ENCODE assay signal across 11 mouse cellular contexts in genomic region chr2:180597490-180597889, GRCm38 (mm10). TPM values are rescaled to one million over a fixed set of nuclear protein-coding genes. Genes with fewer than 3 reads are reported as not detected.
A peak's percentile ranks its signal among the peaks of the same experiment; 100 is the strongest.
DNase-seq lines count a peak whose midpoint lies in the region; ATAC-seq and TF ChIP-seq lines count a peak whose summit lies in the region.
"Had no signal": no experiment of that assay in that cellular context is flagged by ENCODE, and none has a peak within 500 bp of the region (broad histone marks: within the 10 kb centered on the region; RNA-seq: fewer than 3 reads in every experiment).

Gene Col9a3, plus strand, starts transcription at chr2:180597790.

- peaks cover 18% of the 10 kb centered on the region for H3K4me1 ChIP-seq in heart, embryonic 12.5 days (replicated peaks)
- peaks cover 14% of the 10 kb centered on the region; the same call in 1 of the 2 replicates for H3K4me1 ChIP-seq in lung, embryonic 15.5 days
- H3K4me1 ChIP-seq in lung, postnatal 0 days (ENCODE audit: insufficient read depth, low read depth, low read length) = no peaks in the 10 kb centered on the region
- H3K4me1 ChIP-seq in limb, embryonic 10.5 days = peaks cover 29% of the 10 kb centered on the region
- H3K4me1 ChIP-seq in stomach, embryonic 15.5 days = peaks cover 12% of the 10 kb centered on the region

- no peak for TF ChIP-seq EP300 in lung, postnatal 0 days (IDR thresholded peaks at IDR 0.05)

- peaks cover 36% of the 10 kb centered on the region for H3K36me3 ChIP-seq in heart, embryonic 12.5 days
- peaks cover 25% of the 10 kb centered on the region for H3K36me3 ChIP-seq in lung, embryonic 15.5 days
- H3K36me3 ChIP-seq in lung, postnatal 0 days (ENCODE audit: insufficient read depth, low read length) = 0 out of 2 replicates have a peak, but pooled peaks cover 16% of the 10 kb centered on the region
- peaks cover 39% of the 10 kb centered on the region for H3K36me3 ChIP-seq in limb, embryonic 10.5 days
- H3K36me3 ChIP-seq in stomach, embryonic 15.5 days = peaks cover 28% of the 10 kb centered on the region

- no peak within 1 kb of the TSS for H3K27ac ChIP-seq in heart, embryonic 12.5 days (ENCODE audit: poor library complexity, severe bottlenecking)
- H3K27ac ChIP-seq in lung, embryonic 15.5 days = peak within 1 kb of the TSS; percentile 39; the same call in 1 of the 2 replicates
- no peak within 1 kb of the TSS for H3K27ac ChIP-seq in lung, postnatal 0 days (ENCODE audit: low read length)
- peak within 1 kb of the TSS; percentile 76 for H3K27ac ChIP-seq in limb, embryonic 10.5 days
- H3K27ac ChIP-seq in stomach, embryonic 15.5 days = no peak within 1 kb of the TSS

- DNase-seq in heart, postnatal 14 days = no peak
- DNase-seq in lung, postnatal 0 days (ENCODE audit: low spot score) = no peak
- DNase-seq in limb, embryonic 10.5 days (ENCODE audit: low spot score) = no peak
- no peak for DNase-seq in adrenal gland, adult 8-10 months
- no peak for DNase-seq in thymus, postnatal 4 days
- DNase-seq: adrenal gland, postnatal 14 days had no signal

- no peak for ATAC-seq in heart, embryonic 12.5 days (ENCODE audit: insufficient number of reproducible peaks, low FRiP score)
- no peak for ATAC-seq in lung, embryonic 15.5 days (ENCODE audit: borderline replicate concordance, extremely low read depth, low FRiP score, low TSS enrichment)
- no peak for ATAC-seq in lung, postnatal 0 days
- no peak for ATAC-seq in stomach, embryonic 15.5 days (ENCODE audit: insufficient read depth, low FRiP score, low read depth)

- H3K9ac ChIP-seq in heart, embryonic 12.5 days = peak within 1 kb of the TSS; percentile 53; the same call in 1 of the 2 replicates
- 0 out of 2 replicates have a peak within 1 kb of the TSS, but pooled peaks have one; percentile 27 for H3K9ac ChIP-seq in lung, embryonic 15.5 days
- no peak within 1 kb of the TSS for H3K9ac ChIP-seq in lung, postnatal 0 days (replicated peaks; ENCODE audit: low read depth)
- no peak within 1 kb of the TSS for H3K9ac ChIP-seq in stomach, embryonic 15.5 days

- H3K27me3 ChIP-seq in heart, embryonic 12.5 days (replicated peaks) = peaks cover 52% of the 10 kb centered on the region
- H3K27me3 ChIP-seq in lung, embryonic 15.5 days = peaks cover 22% of the 10 kb centered on the region
- no peaks in the 10 kb centered on the region; the same call in 1 of the 2 replicates for H3K27me3 ChIP-seq in lung, postnatal 0 days (replicated peaks; ENCODE audit: insufficient read depth, low read length)
- peaks cover 54% of the 10 kb centered on the region for H3K27me3 ChIP-seq in limb, embryonic 10.5 days (ENCODE audit: low read depth, poor library complexity, severe bottlenecking)
- peaks cover 19% of the 10 kb centered on the region for H3K27me3 ChIP-seq in stomach, embryonic 15.5 days (replicated peaks)

- 42% methylated on average over 4 of the region's 4 CpGs for WGBS in heart, embryonic 12.5 days
- 45% methylated on average over 4 of the region's 4 CpGs for WGBS in lung, embryonic 15.5 days
- WGBS in lung, postnatal 0 days = 40% methylated on average over 4 of the region's 4 CpGs
- 55% methylated on average over 4 of the region's 4 CpGs for WGBS in limb, embryonic 10.5 days
- 55% methylated on average over 4 of the region's 4 CpGs for WGBS in stomach, embryonic 15.5 days

- H3K9me3 ChIP-seq in heart, embryonic 12.5 days (replicated peaks) = no peaks in the 10 kb centered on the region
- no peaks in the 10 kb centered on the region for H3K9me3 ChIP-seq in lung, embryonic 15.5 days
- H3K9me3 ChIP-seq in lung, postnatal 0 days (ENCODE audit: low read length) = no peaks in the 10 kb centered on the region
- no peaks in the 10 kb centered on the region for H3K9me3 ChIP-seq in limb, embryonic 10.5 days (replicated peaks)
- H3K9me3 ChIP-seq in stomach, embryonic 15.5 days = no peaks in the 10 kb centered on the region

- peak within 1 kb of the TSS; percentile 70 for H3K4me2 ChIP-seq in heart, embryonic 12.5 days
- peak within 1 kb of the TSS; percentile 57 for H3K4me2 ChIP-seq in lung, embryonic 15.5 days
- no peak within 1 kb of the TSS for H3K4me2 ChIP-seq in lung, postnatal 0 days (replicated peaks; ENCODE audit: low read depth, low read length)
- H3K4me2 ChIP-seq in stomach, embryonic 15.5 days = peak within 1 kb of the TSS; percentile 50

- intact Hi-C loops in heart, postnatal 14 days (cut with DNase I) = no loop called here

- peak within 1 kb of the TSS; percentile 41 for H3K4me3 ChIP-seq in heart, embryonic 12.5 days
- H3K4me3 ChIP-seq in lung, embryonic 15.5 days = peak within 1 kb of the TSS; percentile 30
- no peak within 1 kb of the TSS; the same call in 1 of the 2 replicates for H3K4me3 ChIP-seq in lung, postnatal 0 days (ENCODE audit: low read depth, low read length)
- H3K4me3 ChIP-seq in limb, embryonic 10.5 days = peak within 1 kb of the TSS; percentile 51
- H3K4me3 ChIP-seq in stomach, embryonic 15.5 days (replicated peaks) = peak within 1 kb of the TSS; percentile 27
- H3K4me3 ChIP-seq: erythroblast, embryonic 14.5 days had no signal

- TF ChIP-seq CTCF in lung, postnatal 0 days (IDR thresholded peaks at IDR 0.05) = no peak

RNA-seq across cellular contexts. Expression of gene Col9a3, which starts in this region (rescaled TPM):
- 34.0 and 36.8 TPM in 2 replicates for polyA plus RNA-seq in heart, embryonic 12.5 days (2016; fragmentation: Nextera tagmentation; extraction: Ambion mirVana)
- total RNA-seq in heart, postnatal 14 days (2021) = under 1 TPM; 0.46 to 0.50 TPM
- 36.3 and 39.5 TPM in 2 replicates for polyA plus RNA-seq in lung, embryonic 15.5 days (2015; fragmentation: Nextera tagmentation; extraction: Ambion mirVana)
- polyA plus RNA-seq in lung, postnatal 0 days (2015; fragmentation: Nextera tagmentation; extraction: Ambion mirVana) = 0.30 and 0.33 TPM in 2 replicates
- 4.0 and 30.1 TPM in 2 replicates for polyA plus RNA-seq in limb, embryonic 10.5 days (2016; fragmentation: Nextera tagmentation; extraction: Ambion mirVana)
- polyA plus RNA-seq in stomach, embryonic 15.5 days (2015; fragmentation: Nextera tagmentation; extraction: Ambion mirVana) = 9.3 and 15.2 TPM in 2 replicates
- total RNA-seq in adrenal gland, adult 8-10 months (2022) = under 1 TPM in 3 of 4 experiments, not detected in 1; 0.22 to 0.40 (median 0.35) TPM
- total RNA-seq: liver, adult 2 months had no signal

Comparison
In these comparisons a context has a peak if more than half of its experiments do, and no peak if none do; other contexts are left out.
1. H3K27ac ChIP-seq: peak in lung, embryonic 15.5 days (single experiment) and limb, embryonic 10.5 days (single experiment); none in heart, embryonic 12.5 days (single experiment), lung, postnatal 0 days (single experiment) and stomach, embryonic 15.5 days (single experiment).
2. H3K9ac ChIP-seq: peak in heart, embryonic 12.5 days (single experiment) and lung, embryonic 15.5 days (single experiment); none in lung, postnatal 0 days (single experiment) and stomach, embryonic 15.5 days (single experiment).